Mouse (Mus musculus): ENCODE measurements around the gene Adad2.

DNA sequence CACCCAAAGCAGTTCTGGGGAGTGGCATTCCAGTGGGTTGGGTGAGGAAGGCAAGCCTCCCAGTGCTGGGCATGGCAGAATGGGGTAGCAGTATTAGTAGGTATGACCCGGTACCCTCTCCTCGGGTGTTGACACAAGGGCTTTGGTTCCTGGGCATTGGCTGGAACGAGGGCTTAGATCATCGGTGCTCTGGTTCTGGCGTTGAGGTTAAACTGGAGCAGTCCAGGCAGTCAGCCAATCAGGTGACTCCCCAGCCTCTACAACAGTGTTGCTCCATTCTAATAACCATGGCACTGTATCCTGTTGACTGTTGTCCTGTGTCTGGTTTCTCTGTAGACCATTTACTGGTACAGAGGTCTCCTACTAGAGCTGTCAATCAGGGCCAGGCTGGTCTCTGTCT, 5.0 kb downstream of the Adad2 start:
- TF ChIP-seq CTCF (IDR thresholded peaks at IDR 0.05; ENCODE audit: extremely low read depth, insufficient read depth, insufficient read length, insufficient replicate concordance) (no peak), POLR2A (IDR thresholded peaks at IDR 0.05; ENCODE audit: low read depth, low read length) (no peak)

Data from spleen, adult 2 months (tissue).